Mouse (Mus musculus): ENCODE measurements around the gene Adora3.

Adora3 gene

DNA sequence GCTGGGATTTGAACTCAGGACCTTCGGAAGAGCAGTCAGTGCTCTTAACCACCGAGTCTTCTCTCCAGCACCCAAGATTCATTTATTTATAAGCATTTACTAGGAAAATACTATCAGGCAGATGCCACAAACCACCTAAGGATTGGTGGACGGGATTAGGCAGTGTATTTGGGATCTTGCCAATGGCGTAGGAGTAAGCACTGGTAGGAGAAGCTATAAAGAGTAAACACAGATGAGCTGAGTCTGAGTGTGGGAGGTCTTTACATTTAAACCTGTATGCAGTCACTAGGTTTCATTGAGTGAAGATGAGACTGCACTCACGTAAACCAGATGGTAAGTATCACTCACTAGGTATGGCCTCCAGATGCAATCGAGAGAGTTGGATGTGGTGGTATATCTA, 63.3 kb downstream of the Adora3 start:
- DNase-seq (ENCODE audit: low spot score) = no peak

DNA sequence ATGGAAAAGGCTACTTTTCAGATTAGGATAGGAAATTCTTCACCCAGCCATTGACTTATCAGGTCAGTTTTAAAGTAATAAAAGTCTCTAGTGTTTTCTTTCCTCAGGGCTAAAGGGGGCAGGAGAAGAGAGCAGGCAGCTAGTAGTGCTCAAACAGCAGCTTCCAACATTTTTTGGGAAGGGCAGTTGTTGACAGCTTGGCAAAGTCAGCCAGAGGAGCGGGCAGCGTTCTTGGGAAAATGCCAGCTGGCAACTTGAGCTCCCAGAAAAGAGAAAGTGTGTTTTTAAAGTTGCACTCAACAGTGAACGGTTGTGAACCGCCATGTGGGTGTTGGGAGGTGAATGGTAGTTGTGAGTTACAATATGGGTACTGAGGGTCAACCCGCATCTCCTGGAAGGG, 64.4 kb downstream of the Adora3 start:
- no peak for DNase-seq (ENCODE audit: low spot score)

DNA sequence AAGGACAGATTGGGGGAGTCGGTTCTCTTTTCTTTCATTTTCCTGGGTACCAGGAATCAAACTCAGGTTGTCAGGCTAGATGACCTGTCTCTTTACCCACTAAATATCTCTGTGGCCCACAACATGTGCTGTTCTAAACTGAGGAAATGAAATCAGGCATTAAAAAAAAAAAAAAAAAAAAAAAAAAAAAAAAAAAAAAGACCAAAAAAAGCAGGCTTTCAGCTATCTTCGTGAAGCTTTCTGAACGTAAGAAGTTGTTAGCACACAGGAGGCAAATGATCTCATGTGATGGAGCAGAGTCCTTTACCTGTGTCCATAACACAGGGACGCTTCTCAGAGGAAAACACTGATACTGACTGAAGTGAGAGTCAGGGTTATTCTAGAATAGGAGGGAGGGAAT, 65.5 kb downstream of the Adora3 start:
- DNase-seq (ENCODE audit: low spot score) = no peak

DNA sequence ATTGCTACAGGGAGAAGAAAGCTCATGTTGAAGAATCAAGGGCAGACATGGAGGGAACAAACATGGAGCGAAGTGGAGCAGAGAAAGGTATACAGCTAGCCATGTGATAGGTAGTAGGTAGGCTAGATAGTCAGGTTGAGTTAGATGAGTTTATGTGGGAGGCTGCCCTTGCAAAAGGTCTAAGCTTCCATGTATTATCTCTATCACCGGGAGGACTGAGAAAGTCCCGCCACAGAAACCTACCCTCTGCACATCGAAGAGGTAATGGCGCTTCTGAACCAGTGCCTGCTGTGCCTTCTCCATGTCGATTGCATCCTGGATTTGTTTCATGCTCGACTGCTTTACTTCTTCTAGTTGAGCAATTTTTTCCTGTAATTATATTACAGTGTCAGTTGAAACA, 80.7 kb downstream of the Adora3 start:
- no peak for DNase-seq (ENCODE audit: low spot score)

DNA sequence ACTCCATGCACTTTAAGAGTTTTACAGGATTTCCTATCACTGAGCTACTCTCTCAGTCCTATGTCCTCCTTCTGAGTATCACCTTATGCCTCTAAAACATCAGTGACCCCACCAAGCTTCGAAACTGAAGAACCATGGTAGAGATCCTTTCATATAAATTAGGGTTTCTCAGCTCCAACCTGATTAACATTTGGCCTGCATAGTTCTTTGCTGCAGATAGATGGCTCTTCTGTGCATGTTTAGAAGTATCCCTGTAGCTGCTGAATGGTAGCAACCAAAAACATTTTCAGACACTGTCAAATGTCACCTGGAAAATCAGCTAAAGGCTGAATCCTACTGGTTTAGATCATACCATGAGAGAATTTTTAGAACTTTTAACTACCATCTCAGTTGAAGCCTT, 86.6 kb downstream of the Adora3 start:
- no peak for DNase-seq (ENCODE audit: low spot score)

DNA sequence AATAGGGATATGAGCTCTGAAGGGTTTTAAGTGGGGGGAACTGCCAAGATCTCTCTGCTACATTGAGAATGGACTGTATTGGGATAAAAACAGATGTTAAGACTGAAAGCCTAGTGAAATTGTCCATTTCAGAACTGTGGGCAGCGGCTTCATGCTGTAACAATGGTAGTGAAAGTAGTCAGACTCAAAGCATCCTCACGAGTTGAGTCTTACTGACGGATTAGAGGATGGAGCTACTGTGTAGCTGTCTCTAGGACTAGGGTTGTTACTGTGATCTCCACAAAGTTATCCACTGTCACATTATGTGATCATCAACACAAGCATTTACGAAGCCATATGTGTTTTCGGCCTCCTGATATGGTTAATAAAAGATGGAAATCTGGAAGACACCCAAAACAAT, 87.5 kb downstream of the Adora3 start:
- no peak for DNase-seq (ENCODE audit: low spot score)

Data from spleen, adult 12 weeks (tissue).